Mouse (Mus musculus) thymus, adult 2 months (tissue): ENCODE measurements around the gene Arl6ip4.

Experiments
- CTCF ChIP-seq: fragments of 200-500 bp; IDR thresholded peaks from 2 replicates; pipeline ENCODE4 v1.5.1; 2012; ENCODE audit warnings: mild to moderate bottlenecking, control low read depth, low read length, moderate library complexity, borderline replicate concordance; ENCODE audit not compliant: control insufficient read depth, poor library complexity, insufficient read depth; ENCODE audit errors: extremely low read depth
- POLR2A ChIP-seq: fragments of 200-500 bp; IDR thresholded peaks from 2 replicates; pipeline ENCODE4 v1.6.1; 2012; ENCODE audit warnings: mild to moderate bottlenecking, low read length, control low read depth, moderate library complexity; ENCODE audit not compliant: control insufficient read depth, poor library complexity, insufficient read depth; ENCODE audit errors: extremely low read depth

GRCm38 (mm10) chr5:124082941-124083688, 32.8 kb upstream of the Arl6ip4 start:
- no peak for TF ChIP-seq CTCF
- TF ChIP-seq POLR2A, result no peak
